Mouse (Mus musculus): ENCODE data around the gene Tmc7.

- TF ChIP-seq POLR2A (IDR thresholded peaks at IDR 0.05; ENCODE audit: low read depth, low read length): no peak
- TF ChIP-seq CTCF (IDR thresholded peaks at IDR 0.05; ENCODE audit: borderline replicate concordance, insufficient read depth, low read length): no peak
Measured at GRCm38 (mm10) chr7:118526967-118527366, 57.6 kb downstream of the Tmc7 start.

Measured in embryonic fibroblast, embryonic 13.5 days (primary cell).